Mouse (Mus musculus): Measurements from ENCODE around the gene Tagln2.

Tagln2 gene

GRCm38 (mm10) chr1:172499765-172500441 is at the start of gene Tagln2:
Tagln2 (plus strand) TSS chr1:172500047.
- no peak for DNase-seq (ENCODE audit: low spot score in 2 of 2)

GRCm38 (mm10) chr1:172450226-172450625 is 49.6 kb upstream of the Tagln2 start:
- no peak for DNase-seq (ENCODE audit: low spot score in 2 of 2)

GRCm38 (mm10) chr1:172450848-172451470 is 48.9 kb upstream of the Tagln2 start:
- no peak for DNase-seq (ENCODE audit: low spot score in 2 of 2)

GRCm38 (mm10) chr1:172452911-172453310 is 46.9 kb upstream of the Tagln2 start:
- DNase-seq (ENCODE audit: low spot score in 2 of 2), result no peak

- no peak for DNase-seq (ENCODE audit: low spot score in 2 of 2)
Measured at GRCm38 (mm10) chr1:172453810-172454209, 46.0 kb upstream of the Tagln2 start.

- DNase-seq (ENCODE audit: low spot score in 2 of 2), result no peak
Measured at GRCm38 (mm10) chr1:172455416-172455815, 44.4 kb upstream of the Tagln2 start.

GRCm38 (mm10) chr1:172456001-172456677 is 43.7 kb upstream of the Tagln2 start:
- DNase-seq (ENCODE audit: low spot score in 2 of 2), result no peak

- no peak for DNase-seq (ENCODE audit: low spot score in 2 of 2)
Measured at GRCm38 (mm10) chr1:172457196-172457595, 42.7 kb upstream of the Tagln2 start.

GRCm38 (mm10) chr1:172458041-172458440 is 41.8 kb upstream of the Tagln2 start:
- no peak for DNase-seq (ENCODE audit: low spot score in 2 of 2)

- no peak for DNase-seq (ENCODE audit: low spot score in 2 of 2)
Measured at GRCm38 (mm10) chr1:172461602-172462001, 38.2 kb upstream of the Tagln2 start.

GRCm38 (mm10) chr1:172462534-172462933 is 37.3 kb upstream of the Tagln2 start:
- no peak for DNase-seq (ENCODE audit: low spot score in 2 of 2)

- DNase-seq (ENCODE audit: low spot score in 2 of 2), result no peak
Measured at GRCm38 (mm10) chr1:172463387-172464333, 36.2 kb upstream of the Tagln2 start.

- DNase-seq (ENCODE audit: low spot score in 2 of 2), result no peak
Measured at GRCm38 (mm10) chr1:172468301-172468877, 31.5 kb upstream of the Tagln2 start.

- no peak for DNase-seq (ENCODE audit: low spot score in 2 of 2)
Measured at GRCm38 (mm10) chr1:172469373-172469772, 30.5 kb upstream of the Tagln2 start.

GRCm38 (mm10) chr1:172469810-172470448 is 29.9 kb upstream of the Tagln2 start:
- DNase-seq (ENCODE audit: low spot score in 2 of 2), result no peak

- DNase-seq (ENCODE audit: low spot score in 2 of 2), result no peak
Measured at GRCm38 (mm10) chr1:172472909-172473308, 26.9 kb upstream of the Tagln2 start.

- no peak for DNase-seq (ENCODE audit: low spot score in 2 of 2)
Measured at GRCm38 (mm10) chr1:172474196-172474595, 25.7 kb upstream of the Tagln2 start.

GRCm38 (mm10) chr1:172475054-172475741 is 24.6 kb upstream of the Tagln2 start, which contains the start of gene Slamf9:
Slamf9 (plus strand) TSS chr1:172475358.
- DNase-seq (ENCODE audit: low spot score in 2 of 2), result no peak

GRCm38 (mm10) chr1:172478020-172478419 is 21.8 kb upstream of the Tagln2 start:
- DNase-seq (ENCODE audit: low spot score in 2 of 2), result no peak

GRCm38 (mm10) chr1:172480376-172480775 is 19.5 kb upstream of the Tagln2 start:
- no peak for DNase-seq (ENCODE audit: low spot score in 2 of 2)

Data from right cerebral cortex, postnatal 36 days (tissue).